Mouse (Mus musculus) lung, postnatal 0 days (tissue): ENCODE measurements at regions not wholly inside any gene's neighbourhood (a gene's known extent, or its start where the extent isn't known, plus 50 kb on each side); places are given as distances from the start of the nearest gene placed in this dataset.

Experiments
- CTCF ChIP-seq: IDR thresholded peaks from 2 replicates; pipeline ENCODE4 v1.5.1; 2016; ENCODE audit warnings: antibody characterized with exemption, mild to moderate bottlenecking
- EP300 ChIP-seq: IDR thresholded peaks from 2 replicates; pipeline ENCODE4 v1.6.1; 2016; ENCODE audit warnings: antibody characterized with exemption, mild to moderate bottlenecking, control low read depth

DNA sequence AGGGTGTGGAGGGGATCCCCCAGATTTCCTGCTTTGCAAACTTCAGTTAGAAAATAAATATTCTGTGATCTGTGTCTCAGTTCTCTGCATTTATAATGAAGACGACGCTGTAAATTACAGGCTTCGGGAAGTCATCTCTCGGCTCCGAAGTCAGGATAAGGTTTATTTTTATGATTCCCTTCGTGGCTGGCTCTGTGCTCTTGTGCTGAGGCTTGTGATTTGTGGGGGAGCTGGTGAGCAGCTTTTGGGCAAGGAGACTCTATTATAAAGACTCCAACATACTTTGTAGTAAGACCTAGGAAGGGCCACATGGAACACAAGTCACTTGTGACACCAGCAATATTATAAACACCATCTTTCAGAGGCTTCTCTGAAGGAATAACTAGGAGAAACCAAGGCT, 146.0 kb downstream of the Kcnk1 start:
- no peak for TF ChIP-seq CTCF
- no peak for TF ChIP-seq EP300
